Mouse (Mus musculus) stomach, postnatal 0 days (tissue): Measurements from ENCODE around the gene Rbm38.

Source experiments
- CTCF ChIP-seq: IDR thresholded peaks from 2 replicates; pipeline ENCODE4 v1.5.1; 2016; ENCODE audit warnings: antibody characterized with exemption, low read depth, mild to moderate bottlenecking, moderate library complexity
- EP300 ChIP-seq: optimal IDR thresholded peaks from 2 replicates; pipeline ENCODE3; 2016; ENCODE audit warnings: antibody characterized with exemption

GRCm38 (mm10) chr2:173026688-173027131, 6.4 kb downstream of the Rbm38 start:
- TF ChIP-seq CTCF, result no peak
- no peak for TF ChIP-seq EP300
